Mouse (Mus musculus) bone marrow macrophage, adult 2 months (primary cell): ENCODE measurements around the gene Adcy9. TPM values are rescaled to one million over a fixed set of nuclear protein-coding genes. Genes with fewer than 3 reads are reported as not detected.

Source experiments
- H3K27ac ChIP-seq: 2 replicates; pipeline ENCODE4 v1.5.1; 2012; ENCODE audit warnings: low read depth, low read length; ENCODE audit not compliant: insufficient read depth
- H3K4me1 ChIP-seq: 2 replicates; pipeline ENCODE4 v1.6.1; 2012; ENCODE audit warnings: low read length; ENCODE audit not compliant: control insufficient read depth, insufficient read depth
- H3K4me3 ChIP-seq: 2 replicates; pipeline ENCODE4 v1.5.1; 2012; ENCODE audit warnings: mild to moderate bottlenecking, low read length, moderate library complexity; ENCODE audit not compliant: insufficient read depth
- CTCF ChIP-seq: IDR thresholded peaks from 2 replicates; pipeline ENCODE4 v1.5.1; 2012; ENCODE audit warnings: low read depth, mild to moderate bottlenecking, low read length, moderate library complexity
- POLR2A ChIP-seq: IDR thresholded peaks from 2 replicates; pipeline ENCODE4 v1.6.1; 2012; ENCODE audit warnings: mild to moderate bottlenecking, low read depth, low read length, borderline replicate concordance
- polyA plus RNA-seq: library from polyadenylated mRNA; stranded (reverse); fragments of >200 nt; gene quantifications from 2 replicates; pipeline ENCODE4 v1.2.4, GENCODE M21; 2012; ENCODE audit not compliant: missing spikeins, insufficient read depth, insufficient read length

The Adcy9 gene
- polyA plus RNA-seq, 1 experiment = 10.5 TPM

- H3K27ac ChIP-seq = no peak overlapping the region
- TF ChIP-seq POLR2A (no peak), CTCF (no peak)
- H3K4me3 ChIP-seq = no peak overlapping the region
These were observed 24.1 kb upstream of the Adcy9 start for GRCm38 (mm10) chr16:4444378-4444777.

GRCm38 (mm10) chr16:4439302-4440066 is 19.2 kb upstream of the Adcy9 start:
- Histone ChIP-seq H3K27ac (no peak overlapping the region), H3K4me1 (no peaks in the 10 kb centered on the region), H3K4me3 (no peak overlapping the region)
- TF ChIP-seq CTCF (no peak), POLR2A (no peak)

More at GRCm38 (mm10) chr16:4444378-4444777, 24.1 kb upstream of the Adcy9 start:
- no peaks in the 10 kb centered on the region for H3K4me1 ChIP-seq

- Histone ChIP-seq H3K4me1 (no peaks in the 10 kb centered on the region), H3K4me3 (no peak overlapping the region), H3K27ac (no peak overlapping the region)
- no peak for TF ChIP-seq POLR2A
- no peak for TF ChIP-seq CTCF
These were observed 16.4 kb upstream of the Adcy9 start for GRCm38 (mm10) chr16:4436738-4437137.

GRCm38 (mm10) chr16:4435371-4435770 is 15.1 kb upstream of the Adcy9 start:
- peaks cover 9% of the 10 kb centered on the region for H3K4me1 ChIP-seq
- no peak for TF ChIP-seq POLR2A
- TF ChIP-seq CTCF = no peak

GRCm38 (mm10) chr16:4431841-4432240 is 11.5 kb upstream of the Adcy9 start:
- Histone ChIP-seq H3K4me1 (peaks cover 13% of the 10 kb centered on the region), H3K27ac (no peak overlapping the region), H3K4me3 (no peak overlapping the region)
- TF ChIP-seq CTCF = no peak

More at GRCm38 (mm10) chr16:4435371-4435770, 15.1 kb upstream of the Adcy9 start:
- Histone ChIP-seq H3K27ac (no peak overlapping the region), H3K4me3 (no peak overlapping the region)

- no peak overlapping the region for H3K27ac ChIP-seq
- TF ChIP-seq POLR2A = no peak
- no peak for TF ChIP-seq CTCF
- H3K4me1 ChIP-seq = peaks cover 15% of the 10 kb centered on the region
- H3K4me3 ChIP-seq = no peak overlapping the region
These were observed 10.7 kb upstream of the Adcy9 start for GRCm38 (mm10) chr16:4431013-4431412.

GRCm38 (mm10) chr16:4430232-4430631 is 9.9 kb upstream of the Adcy9 start:
- Histone ChIP-seq H3K4me3 (no peak overlapping the region), H3K27ac (no peak overlapping the region), H3K4me1 (peaks cover 22% of the 10 kb centered on the region)
- TF ChIP-seq CTCF (no peak), POLR2A (no peak)

- H3K4me1 ChIP-seq = peaks cover 28% of the 10 kb centered on the region
- TF ChIP-seq POLR2A = no peak
- no peak for TF ChIP-seq CTCF
- H3K27ac ChIP-seq = peak overlapping the region; percentile 27; the same call in 1 of the 2 replicates
- H3K4me3 ChIP-seq = no peak overlapping the region
These were observed 5.4 kb upstream of the Adcy9 start for GRCm38 (mm10) chr16:4425658-4426234.

- no peak overlapping the region for H3K27ac ChIP-seq
- no peak overlapping the region for H3K4me3 ChIP-seq
- peaks cover 26% of the 10 kb centered on the region for H3K4me1 ChIP-seq
- no peak for TF ChIP-seq POLR2A
- no peak for TF ChIP-seq CTCF
These were observed 3.3 kb upstream of the Adcy9 start for GRCm38 (mm10) chr16:4423613-4424012.

- H3K4me3 ChIP-seq = no peak overlapping the region
- no peak overlapping the region for H3K27ac ChIP-seq
- H3K4me1 ChIP-seq = peaks cover 31% of the 10 kb centered on the region
- TF ChIP-seq CTCF (no peak), POLR2A (no peak)
These were observed 2.7 kb upstream of the Adcy9 start for GRCm38 (mm10) chr16:4422991-4423390.
